Mouse (Mus musculus): Measurements from ENCODE around the gene Ube2o.

Gene Ube2o

GRCm38 (mm10) chr11:116579280-116579679 lies 2.0 kb downstream of the Ube2o start:
- DNase-seq, result peak in 1 of 2 experiments; percentile 58

DNA sequence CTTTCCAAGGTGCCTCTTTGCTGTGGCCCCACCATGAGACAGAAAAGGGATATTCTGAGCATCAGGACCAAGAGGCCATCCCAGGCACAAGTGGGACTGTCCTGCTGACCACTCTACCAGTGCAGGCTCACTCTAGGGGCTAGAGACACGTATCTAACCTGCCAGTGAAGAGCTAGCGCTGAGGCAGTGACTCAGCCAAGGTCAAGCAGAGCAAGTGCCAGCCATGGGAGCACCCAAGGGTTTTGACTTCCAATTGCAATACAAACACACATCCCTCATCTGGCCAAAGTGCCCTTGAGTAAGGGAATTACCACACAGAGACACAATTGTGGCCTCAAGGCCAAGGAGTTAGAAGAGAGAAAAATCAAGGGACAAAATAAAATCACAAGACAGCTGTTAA lies 5.9 kb downstream of the Ube2o start:
- DNase-seq, result no peak

DNA sequence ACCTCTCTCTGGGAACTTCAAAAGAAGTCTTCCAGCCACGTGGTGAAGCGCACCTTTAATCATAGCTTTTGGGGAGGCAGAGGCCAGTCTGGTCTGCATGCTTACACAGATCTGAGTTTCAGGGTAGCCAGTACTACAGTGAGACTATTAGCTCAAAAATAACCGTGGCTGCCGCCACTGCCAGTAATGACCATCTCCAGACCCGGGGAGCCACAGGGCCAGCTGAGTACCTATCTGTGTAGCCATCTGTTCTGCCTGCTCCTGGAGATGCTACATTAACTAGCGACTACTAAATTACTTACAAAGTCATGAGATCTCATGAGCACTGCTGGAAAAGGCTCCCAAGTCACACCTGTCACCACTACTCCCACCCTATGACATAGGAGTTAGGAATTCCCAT lies 6.3 kb downstream of the Ube2o start:
- DNase-seq, result peak in 1 of 2 experiments; percentile 60

DNA sequence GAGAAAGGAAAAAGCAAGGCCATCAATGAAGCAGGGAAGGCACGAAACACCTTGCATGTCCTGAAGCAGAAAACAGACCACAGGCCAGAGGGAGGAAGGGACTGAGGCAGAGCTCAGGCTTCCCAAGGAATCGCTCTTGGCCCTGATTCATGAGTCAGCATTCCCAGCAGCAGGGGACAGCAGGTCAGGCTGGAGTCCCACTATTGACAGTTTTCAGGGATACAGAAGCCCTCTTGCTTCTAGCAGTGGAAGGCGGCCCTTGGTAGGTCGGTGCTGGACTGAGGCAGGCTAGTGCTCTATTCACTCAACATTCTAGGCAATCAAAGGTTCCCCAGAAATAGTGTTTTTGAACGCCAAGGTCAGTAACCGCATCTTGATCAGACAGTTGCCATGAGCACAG lies 6.8 kb downstream of the Ube2o start:
- peak; percentile 59 to 63 for DNase-seq

- no peak for DNase-seq
Observed at GRCm38 (mm10) chr11:116572756-116573543, 8.3 kb downstream of the Ube2o start.

GRCm38 (mm10) chr11:116571767-116572679 lies 9.2 kb downstream of the Ube2o start:
- peak; percentile 61 to 74 for DNase-seq

DNA sequence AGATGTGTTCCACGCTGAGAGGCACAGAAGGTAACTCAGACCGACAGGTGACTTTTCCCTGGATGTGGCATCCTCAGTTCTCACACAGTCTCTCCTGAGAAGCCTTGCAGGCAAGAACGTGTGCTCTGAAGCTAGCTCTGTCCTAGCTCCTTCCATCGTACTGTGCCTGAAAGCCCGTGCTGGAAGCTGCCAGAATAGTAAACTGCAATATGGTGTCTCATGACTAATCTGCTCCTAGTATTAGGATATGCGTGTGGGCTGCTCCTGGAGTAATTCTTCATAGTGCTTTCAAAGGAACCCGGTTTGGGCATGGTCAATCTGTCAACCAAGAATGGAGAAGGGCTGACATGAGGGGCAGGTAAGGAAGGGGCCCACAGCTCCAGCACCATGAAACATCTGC lies 10.4 kb downstream of the Ube2o start:
- no peak for DNase-seq

- DNase-seq, result no peak
Observed at GRCm38 (mm10) chr11:116567531-116567930, 13.7 kb downstream of the Ube2o start.

DNA sequence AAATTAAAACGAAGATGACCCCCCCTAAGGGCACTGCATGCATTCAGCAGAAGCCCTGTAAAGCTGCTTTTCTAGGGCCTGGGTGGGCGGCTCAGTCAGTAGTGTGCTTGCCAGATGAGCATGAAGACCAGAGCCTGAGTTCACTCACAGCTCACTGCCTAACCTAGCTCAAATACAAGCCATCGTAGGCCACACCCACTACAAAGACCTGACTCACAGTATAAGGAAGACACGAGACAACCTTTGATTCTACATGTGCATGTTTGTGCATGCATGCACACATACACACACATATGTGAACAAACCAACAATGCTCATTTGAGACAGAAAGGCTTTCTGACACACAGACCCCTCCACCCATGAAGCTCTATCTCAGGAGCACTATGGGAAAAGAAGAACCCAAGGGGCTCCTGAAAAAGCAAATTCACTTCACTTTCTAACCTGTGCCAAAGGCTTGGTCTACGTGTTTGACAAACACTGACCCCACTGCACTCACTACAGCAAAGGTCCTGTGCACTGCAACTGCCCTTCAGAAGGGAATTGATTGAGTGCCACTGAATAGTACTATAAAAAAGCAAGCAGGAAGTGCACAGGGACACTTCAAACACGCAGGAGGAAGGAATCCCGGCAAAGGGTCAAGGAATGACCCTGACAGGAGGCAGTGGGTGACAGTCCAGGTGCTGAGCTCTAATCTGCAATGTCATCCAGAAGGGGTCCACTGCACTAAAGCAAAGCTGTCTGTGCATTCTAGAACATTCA lies 15.8 kb downstream of the Ube2o start:
- no peak for DNase-seq

GRCm38 (mm10) chr11:116556308-116556707 lies 24.9 kb downstream of the Ube2o start:
- DNase-seq, result peak in 1 of 2 experiments; percentile 45

DNA sequence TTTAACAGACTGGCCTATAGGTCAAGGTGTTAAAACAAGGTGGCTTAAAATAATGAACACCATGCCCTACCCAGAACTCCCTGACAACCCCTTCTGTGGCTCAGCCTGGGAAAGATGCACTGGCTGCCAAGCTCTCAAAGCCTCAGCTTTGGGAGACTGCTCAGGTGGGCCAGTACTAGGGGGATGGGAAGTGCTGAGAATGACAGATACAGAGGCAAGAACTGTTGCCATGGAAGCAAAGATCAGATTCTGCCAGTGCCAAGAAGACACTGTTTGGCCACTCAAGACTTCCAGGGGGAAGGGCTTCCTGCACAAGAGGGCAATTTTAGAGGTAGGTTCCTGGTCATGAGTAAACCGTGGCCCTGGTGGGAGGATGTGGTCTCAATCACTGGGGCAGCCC lies 25.7 kb downstream of the Ube2o start:
- no peak for DNase-seq

GRCm38 (mm10) chr11:116554171-116554878 lies 26.9 kb downstream of the Ube2o start:
- DNase-seq, result peak; percentile 62 to 68

DNA sequence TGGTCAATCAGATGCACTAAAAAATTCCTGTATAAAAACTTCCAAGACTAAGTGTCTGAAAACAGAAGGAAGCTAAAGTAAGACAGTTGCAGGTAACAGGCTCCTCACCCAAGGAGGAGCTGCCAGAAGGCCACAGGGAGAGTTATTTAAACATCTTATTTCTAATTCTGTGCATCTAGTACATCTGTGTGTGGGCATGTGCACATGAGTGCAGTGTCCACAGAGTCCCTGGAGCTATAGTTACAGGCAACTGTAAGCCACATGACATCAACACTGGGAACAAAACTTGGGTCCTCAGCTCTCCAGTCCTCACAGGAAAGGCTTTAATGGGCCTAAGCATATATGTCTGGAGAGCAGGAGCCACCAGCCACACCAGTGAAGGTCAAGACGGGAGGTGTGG lies 29.1 kb downstream of the Ube2o start:
- no peak for DNase-seq

GRCm38 (mm10) chr11:116550748-116551147 lies 30.5 kb downstream of the Ube2o start:
- DNase-seq, result no peak

DNA sequence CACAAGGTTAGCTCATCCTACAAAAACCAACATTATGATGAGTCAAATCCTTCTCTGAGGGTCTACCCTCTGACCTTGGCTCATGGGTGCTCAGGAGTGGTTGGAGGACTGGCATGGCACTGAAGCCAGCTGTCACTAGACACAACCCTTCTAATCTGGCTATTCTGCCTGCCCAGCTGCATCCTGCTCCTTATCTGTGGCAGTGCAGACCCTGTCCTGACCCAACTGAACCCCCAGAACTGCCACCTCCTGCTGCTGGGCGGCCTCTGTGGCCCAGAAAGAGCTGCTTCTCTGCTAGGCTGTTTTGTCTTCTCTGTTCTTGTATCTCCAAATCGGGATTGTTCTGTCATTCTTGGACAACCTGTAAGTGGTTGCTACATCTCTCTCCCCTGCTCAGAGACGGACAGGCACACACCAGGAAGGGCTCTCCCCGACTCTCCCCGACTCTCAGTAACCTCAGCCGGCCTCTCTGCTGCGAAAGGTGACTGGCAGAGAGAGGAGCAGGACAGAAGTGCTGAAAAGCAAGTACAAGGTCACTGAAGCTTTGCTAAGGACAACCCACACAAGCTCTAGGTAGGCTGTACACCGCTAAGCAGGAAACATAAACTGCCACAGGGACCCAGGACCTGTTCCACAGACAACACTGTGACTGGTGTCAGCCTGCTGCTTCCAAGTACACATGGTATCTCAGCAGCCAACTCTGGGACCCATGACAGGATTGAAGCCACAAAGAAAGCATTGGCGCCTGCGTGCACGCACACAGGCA lies 31.8 kb downstream of the Ube2o start:
- peak in 1 of 2 experiments; percentile 11 for DNase-seq

DNA sequence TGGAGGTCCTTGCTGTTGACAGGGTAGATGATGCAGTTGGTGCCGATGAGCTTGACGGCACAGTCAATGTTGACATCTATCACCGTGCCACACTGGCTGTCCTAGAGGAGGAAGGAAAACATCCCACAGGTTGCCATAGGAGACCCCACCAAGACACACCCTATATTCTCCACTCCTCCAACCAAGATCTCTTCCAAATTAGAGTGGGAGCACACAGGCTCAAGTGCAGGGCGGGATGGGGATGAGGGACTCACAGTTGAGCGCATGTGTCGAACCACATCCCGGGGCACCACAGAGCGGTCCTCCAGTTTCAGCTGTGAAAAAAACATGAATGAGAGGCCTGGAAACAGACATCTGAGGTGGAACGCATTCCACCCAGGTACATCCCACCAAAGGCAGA lies 32.5 kb downstream of the Ube2o start:
- no peak for DNase-seq

GRCm38 (mm10) chr11:116547296-116548060 lies 33.8 kb downstream of the Ube2o start:
- DNase-seq, result peak; percentile 66 to 80

DNA sequence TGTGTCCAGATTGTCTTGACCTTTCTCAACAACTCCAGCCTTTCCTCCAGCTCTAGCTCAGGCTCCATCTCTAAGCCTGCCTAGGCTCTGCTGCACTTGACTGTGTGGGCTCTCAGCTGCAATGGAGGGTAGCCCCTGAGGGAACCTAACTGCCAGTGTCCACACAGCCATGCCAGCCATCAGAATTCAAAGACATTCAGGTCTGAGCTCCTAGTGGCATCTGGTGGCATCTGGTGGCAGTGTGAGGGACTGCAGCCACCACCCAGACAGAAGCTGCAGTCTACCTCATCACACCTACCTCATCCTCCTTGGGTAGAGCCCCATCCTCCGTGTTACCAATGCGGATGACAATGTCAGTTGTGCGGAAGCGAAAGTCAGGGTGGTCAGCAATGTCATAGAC lies 38.1 kb downstream of the Ube2o start:
- DNase-seq, result peak; percentile 50 to 68

GRCm38 (mm10) chr11:116541183-116541582 lies 40.1 kb downstream of the Ube2o start:
- no peak for DNase-seq

DNA sequence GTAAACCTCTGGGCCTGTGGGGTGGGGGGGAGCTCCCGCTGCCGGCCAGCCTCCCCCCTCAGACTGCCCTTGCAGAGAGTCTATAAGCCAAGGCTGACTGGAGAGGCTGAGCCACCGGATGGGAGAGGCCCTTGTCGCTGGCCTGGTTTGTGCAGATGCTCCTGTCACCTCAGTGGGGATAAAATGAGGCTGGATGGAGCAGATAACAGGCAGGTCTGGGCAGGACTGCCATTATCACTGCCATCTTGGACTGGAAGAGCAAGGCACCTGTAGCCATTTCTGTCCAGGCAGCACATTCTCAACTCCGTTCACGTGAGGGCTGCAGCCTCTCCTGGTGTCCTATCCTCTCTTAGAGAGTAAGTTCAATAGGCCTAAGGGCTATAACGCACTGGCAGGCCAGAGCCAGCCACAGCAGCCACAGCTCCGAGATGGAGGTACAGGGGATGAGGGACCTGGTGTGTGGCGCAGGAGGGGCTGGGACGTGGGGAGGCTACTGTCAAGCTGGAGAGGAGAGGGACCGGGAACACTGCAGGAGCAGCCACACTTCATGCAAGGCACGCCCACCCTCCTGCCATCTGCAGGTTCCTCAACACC lies 43.0 kb downstream of the Ube2o start:
- DNase-seq, result peak in 1 of 2 experiments; percentile 9

Data from cerebellum, postnatal 25 days (tissue).